Mouse (Mus musculus) midbrain, embryonic 14.5 days (tissue): ENCODE measurements around the gene Gm9507. TPM values are rescaled to one million over a fixed set of nuclear protein-coding genes. Genes with fewer than 3 reads are reported as not detected.
"Not testable (repeated sequence)": the region's sequence is repeated elsewhere in the genome, so short reads cannot be mapped to it uniquely, and the experiment has no call there.

ENCODE experiments used
- ATAC-seq: fragments of 200-750 bp; cut with Nextera tagmentation; 2 replicates; pipeline ENCODE4 v1.8.0; 2017; ENCODE audit warnings: moderate number of reproducible peaks, moderate library complexity; ENCODE audit not compliant: low FRiP score, low TSS enrichment
- DNase-seq: peaks from one replicate; pipeline ENCODE4 v3.0.0-alpha.2; 2015
- H3K27ac ChIP-seq: fragments of 300-500 bp; sonication (generic); replicated peaks from 2 replicates; pipeline ENCODE4 v1.5.1; 2014; ENCODE audit warnings: mild to moderate bottlenecking, low read depth, low read length, moderate library complexity
- H3K27me3 ChIP-seq: fragments of 300-500 bp; sonication (generic); 2 replicates; pipeline ENCODE4 v1.6.1; 2014; ENCODE audit warnings: low read length, control low read depth, mixed read lengths; ENCODE audit not compliant: control insufficient read depth, insufficient read depth
- H3K36me3 ChIP-seq: fragments of 300-500 bp; sonication (generic); 2 replicates; pipeline ENCODE4 v1.6.1; 2014; ENCODE audit warnings: low read length, control low read depth; ENCODE audit not compliant: control insufficient read depth, insufficient read depth
- H3K4me1 ChIP-seq: fragments of 300-500 bp; sonication (generic); 2 replicates; pipeline ENCODE4 v1.6.1; 2014; ENCODE audit warnings: mild to moderate bottlenecking, antibody characterized with exemption, low read length, control low read depth; ENCODE audit not compliant: control insufficient read depth, insufficient read depth
- H3K4me2 ChIP-seq: fragments of 300-500 bp; sonication (generic); 2 replicates; pipeline ENCODE4 v1.6.1; 2014; ENCODE audit warnings: mild to moderate bottlenecking, low read length, moderate library complexity
- H3K4me3 ChIP-seq: fragments of 300-500 bp; sonication (generic); replicated peaks from 2 replicates; pipeline ENCODE4 v1.5.1; 2014; ENCODE audit warnings: low read depth, low read length
- H3K9ac ChIP-seq: fragments of 300-500 bp; sonication (generic); replicated peaks from 2 replicates; pipeline ENCODE4 v1.6.1; 2014; ENCODE audit warnings: mild to moderate bottlenecking, low read length, moderate library complexity
- H3K9me3 ChIP-seq: fragments of 300-500 bp; sonication (generic); 2 replicates; pipeline ENCODE4 v1.6.1; 2016; ENCODE audit warnings: low read length, control low read depth, mixed read lengths; ENCODE audit not compliant: control insufficient read depth
- WGBS: fragments of 180-500 bp; shearing (Covaris S2); extraction: QIAGEN DNeasy Blood & Tissue Kit; methylation state at CpG from one replicate; pipeline ENCODE4 v1.1.7; 2014; 5-methylcytosine and 5-hydroxymethylcytosine counted together
- polyA plus RNA-seq: library from polyadenylated mRNA; unstranded; fragments of >200 nt; fragmentation: Nextera tagmentation; extraction: Ambion mirVana; gene quantifications from 2 replicates; pipeline ENCODE4 v1.2.1, GENCODE M21; 2014

Gene Gm9507
- polyA plus RNA-seq, 1 experiment from 2014 or later: not detected

DNA sequence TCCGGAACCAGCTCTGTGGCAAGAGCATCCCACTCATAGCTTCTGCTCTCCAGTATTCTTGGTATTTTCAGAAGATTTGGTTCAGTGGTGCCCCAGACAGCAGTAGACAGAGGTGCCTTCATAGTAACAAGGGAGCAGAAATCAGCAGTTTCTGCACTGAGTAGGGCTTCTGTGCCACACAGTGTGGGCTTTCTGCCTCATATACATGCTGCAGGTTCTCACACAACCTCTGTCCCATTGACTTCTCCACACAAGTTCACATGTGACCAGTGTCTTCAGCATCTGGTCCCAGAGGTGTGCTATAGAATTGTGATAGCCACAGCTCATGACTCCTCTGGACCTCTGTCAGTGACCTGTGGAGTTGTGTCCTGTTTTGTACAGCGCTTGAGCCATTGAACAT is 23.0 kb downstream of the Gm9507 start:
- H3K9me3 ChIP-seq: no peaks in the 10 kb centered on the region
- no peaks in the 10 kb centered on the region for H3K27me3 ChIP-seq
- DNase-seq (no peak), ATAC-seq (no peak)
- H3K4me1 ChIP-seq: no peaks in the 10 kb centered on the region
- no peak overlapping the region for H3K27ac ChIP-seq
- no peak overlapping the region for H3K4me3 ChIP-seq
- 94% methylated on average over 2 of the region's 2 CpGs for WGBS
- no peak overlapping the region for H3K9ac ChIP-seq
- H3K4me2 ChIP-seq: no peak overlapping the region
- H3K36me3 ChIP-seq: no peaks in the 10 kb centered on the region

DNA sequence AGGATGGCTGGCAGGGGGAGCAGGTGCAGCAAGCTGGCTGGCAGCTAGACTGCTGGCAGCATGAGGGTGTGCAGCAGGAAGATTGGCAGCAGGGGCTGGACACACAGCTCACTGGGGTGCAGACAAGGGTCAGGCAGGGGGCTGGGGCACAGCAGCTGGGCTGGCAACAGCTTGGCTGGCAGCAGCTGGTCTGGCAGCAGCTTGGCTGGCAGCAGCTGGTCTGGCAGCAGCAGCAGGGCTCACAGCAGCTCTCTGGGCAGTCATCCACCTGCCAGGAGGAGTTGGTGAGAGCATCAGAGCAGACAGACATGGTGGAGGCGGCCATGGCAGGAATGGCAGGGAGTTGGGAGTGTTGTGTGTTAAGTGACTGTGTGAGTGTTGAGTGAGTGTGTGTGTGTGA is 23.8 kb downstream of the Gm9507 start, which contains the start of gene Gm7137:
Gm7137 (minus strand) TSS at position 325 of the 400 bp plus-strand sequence.
- DNase-seq, H3K9me3 ChIP-seq, H3K4me2 ChIP-seq, H3K27me3 ChIP-seq, H3K9ac ChIP-seq, H3K27ac ChIP-seq, H3K36me3 ChIP-seq, H3K4me1 ChIP-seq, ATAC-seq, H3K4me3 ChIP-seq: not testable (repeated sequence)
- WGBS: 83% methylated on average over 1 of the region's 1 CpGs

DNA sequence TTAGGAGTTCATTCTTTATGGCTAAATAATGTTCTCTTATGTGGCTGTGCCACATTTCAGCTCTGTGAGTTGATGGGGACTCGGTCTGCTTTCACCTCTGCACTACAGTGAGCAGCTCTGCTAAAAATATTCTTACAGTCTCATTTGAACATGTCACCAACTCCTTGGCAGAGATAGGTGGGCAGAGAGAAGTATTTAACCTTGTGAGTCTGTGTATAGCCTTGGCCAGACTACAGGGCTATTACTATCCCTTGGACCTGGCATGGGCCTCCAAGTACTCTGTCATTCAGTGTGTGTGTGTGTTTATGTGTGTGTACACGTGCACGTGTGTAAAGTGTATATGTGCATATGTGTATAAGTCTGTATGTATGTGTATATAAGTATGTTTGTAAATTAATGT is 28.2 kb downstream of the Gm9507 start:
- not testable (repeated sequence) for DNase-seq

DNA sequence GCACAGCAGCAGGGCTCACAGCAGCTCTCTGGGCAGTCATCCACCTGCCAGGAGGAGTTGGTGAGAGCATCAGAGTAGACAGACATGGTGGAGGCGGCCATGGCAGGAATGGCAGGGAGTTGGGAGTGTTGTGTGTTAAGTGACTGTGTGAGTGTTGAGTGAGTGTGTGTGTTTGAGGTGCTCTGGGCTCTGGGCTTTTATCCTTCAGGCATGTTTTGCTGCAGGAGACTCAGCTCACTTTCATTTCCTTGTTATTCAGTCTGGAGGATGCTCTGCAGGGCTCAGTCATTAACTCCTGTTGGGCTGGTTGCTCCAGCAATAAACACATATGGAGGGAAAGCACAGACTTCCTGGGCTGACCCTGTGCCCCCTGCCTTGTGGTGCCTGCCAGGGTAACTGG is 29.2 kb downstream of the Gm9507 start, which contains the start of gene Gm3250:
Gm3250 (minus strand) TSS at position 101 of the 400 bp plus-strand sequence.
- not testable (repeated sequence) for H3K4me1 ChIP-seq, H3K9me3 ChIP-seq, H3K27ac ChIP-seq, ATAC-seq, DNase-seq, H3K27me3 ChIP-seq, H3K36me3 ChIP-seq, H3K4me2 ChIP-seq, H3K4me3 ChIP-seq, H3K9ac ChIP-seq
- WGBS: 60% methylated on average over 1 of the region's 1 CpGs

More for the DNA sequence above, 28.2 kb downstream of the Gm9507 start:
- H3K27me3 ChIP-seq, H3K36me3 ChIP-seq, H3K27ac ChIP-seq, H3K4me1 ChIP-seq, H3K9ac ChIP-seq, H3K9me3 ChIP-seq, H3K4me2 ChIP-seq, ATAC-seq, H3K4me3 ChIP-seq: not testable (repeated sequence)
- WGBS: 87% methylated on average over 1 of the region's 3 CpGs

DNA sequence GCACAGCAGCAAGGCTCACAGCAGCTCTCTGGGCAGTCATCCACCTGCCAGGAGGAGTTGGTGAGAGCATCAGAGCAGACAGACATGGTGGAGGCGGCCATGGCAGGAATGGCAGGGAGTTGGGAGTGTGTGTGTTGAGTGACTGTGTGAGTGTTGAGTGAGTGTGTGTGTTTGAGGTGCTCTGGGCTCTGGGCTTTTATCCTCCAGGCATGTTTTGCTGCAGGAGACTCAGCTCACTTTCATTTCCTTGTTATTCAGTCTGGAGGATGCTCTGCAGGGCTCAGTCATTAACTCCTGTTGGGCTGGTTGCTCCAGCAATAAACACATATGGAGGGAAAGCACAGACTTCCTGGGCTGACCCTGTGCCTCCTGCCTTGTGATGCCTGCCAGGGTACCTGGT is 34.8 kb downstream of the Gm9507 start, which contains the start of gene Gm7138:
Gm7138 (minus strand) TSS at position 101 of the 400 bp plus-strand sequence.
- not testable (repeated sequence) for H3K27me3 ChIP-seq, H3K27ac ChIP-seq, H3K9me3 ChIP-seq, ATAC-seq, H3K36me3 ChIP-seq, H3K4me3 ChIP-seq, H3K4me1 ChIP-seq, DNase-seq, H3K9ac ChIP-seq, H3K4me2 ChIP-seq
- 64% methylated on average over 1 of the region's 1 CpGs for WGBS

DNA sequence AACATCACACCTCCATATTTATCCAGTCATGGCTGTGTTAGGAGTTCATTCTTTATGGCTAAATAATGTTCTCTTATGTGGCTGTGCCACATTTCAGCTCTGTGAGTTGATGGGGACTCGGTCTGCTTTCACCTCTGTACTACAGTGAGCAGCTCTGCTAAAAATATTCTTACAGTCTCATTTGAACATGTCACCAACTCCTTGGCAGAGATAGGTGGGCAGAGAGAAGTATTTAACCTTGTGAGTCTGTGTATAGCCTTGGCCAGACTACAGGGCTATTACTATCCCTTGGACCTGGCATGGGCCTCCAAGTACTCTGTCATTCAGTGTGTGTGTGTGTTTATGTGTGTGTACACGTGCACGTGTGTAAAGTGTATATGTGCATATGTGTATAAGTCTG is 39.5 kb downstream of the Gm9507 start:
- H3K27me3 ChIP-seq, ATAC-seq, H3K36me3 ChIP-seq, H3K4me2 ChIP-seq, DNase-seq, H3K9me3 ChIP-seq, H3K9ac ChIP-seq, H3K27ac ChIP-seq, H3K4me1 ChIP-seq, H3K4me3 ChIP-seq: not testable (repeated sequence)
- 88% methylated on average over 2 of the region's 3 CpGs for WGBS

DNA sequence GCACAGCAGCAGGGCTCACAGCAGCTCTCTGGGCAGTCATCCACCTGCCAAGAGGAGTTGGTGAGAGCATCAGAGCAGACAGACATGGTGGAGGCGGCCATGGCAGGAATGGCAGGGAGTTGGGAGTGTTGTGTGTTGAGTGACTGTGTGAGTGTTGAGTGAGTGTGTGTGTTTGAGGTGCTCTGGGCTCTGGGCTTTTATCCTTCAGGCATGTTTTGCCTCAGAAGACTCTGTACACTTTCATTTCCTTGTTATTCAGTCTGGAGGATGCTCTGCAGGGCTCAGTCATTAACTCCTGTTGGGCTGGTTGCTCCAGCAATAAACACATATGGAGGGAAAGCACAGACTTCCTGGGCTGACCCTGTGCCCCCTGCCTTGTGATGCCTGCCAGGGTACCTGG is 40.4 kb downstream of the Gm9507 start, which contains the start of gene Gm3238:
Gm3238 (minus strand) TSS at position 101 of the 400 bp plus-strand sequence.
- H3K4me2 ChIP-seq, H3K27ac ChIP-seq, H3K36me3 ChIP-seq, H3K4me3 ChIP-seq, H3K4me1 ChIP-seq, ATAC-seq, H3K9ac ChIP-seq, DNase-seq, H3K9me3 ChIP-seq, H3K27me3 ChIP-seq: not testable (repeated sequence)
- WGBS: 79% methylated on average over 1 of the region's 1 CpGs

DNA sequence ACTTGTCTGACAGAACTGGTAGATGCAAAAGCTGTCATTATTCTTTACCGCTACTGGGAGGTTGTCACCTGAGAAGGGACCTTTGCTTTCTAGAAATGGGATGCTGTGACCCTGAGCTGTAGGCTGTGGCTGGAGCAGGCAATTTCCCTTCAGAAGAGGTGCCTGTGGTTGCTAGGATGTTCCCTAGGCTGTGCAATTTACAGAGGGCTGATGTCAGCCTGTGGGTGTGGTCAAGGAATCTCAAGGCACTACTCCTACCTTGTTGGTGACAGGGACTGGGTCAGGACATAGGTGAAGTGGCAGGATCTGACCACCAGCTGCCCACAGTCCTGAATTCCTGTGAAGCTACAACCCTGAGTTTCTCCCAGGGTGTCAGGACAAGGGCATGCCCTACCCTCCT is 41.9 kb downstream of the Gm9507 start:
- H3K9me3 ChIP-seq: no peaks in the 10 kb centered on the region
- H3K4me2 ChIP-seq: no peak overlapping the region
- H3K27ac ChIP-seq: no peak overlapping the region
- H3K36me3 ChIP-seq: no peaks in the 10 kb centered on the region
- no peaks in the 10 kb centered on the region for H3K27me3 ChIP-seq
- H3K4me3 ChIP-seq: no peak overlapping the region
- WGBS: 81% methylated on average over 1 of the region's 1 CpGs
- H3K9ac ChIP-seq: no peak overlapping the region
- ATAC-seq: no peak
- no peaks in the 10 kb centered on the region for H3K4me1 ChIP-seq
- no peak for DNase-seq
